Mouse (Mus musculus) v-Abl transformed pro-B cells (cell line): ENCODE results near the gene Pgam1.
"Not testable (repeated sequence)": the region's sequence is repeated elsewhere in the genome, so short reads cannot be mapped to it uniquely, and the experiment has no call there.

Experiments
- in situ Hi-C, 2 experiments: fragments of 400-800 bp; cut with MboI; formaldehyde crosslinking; loops; one replicate each; pipeline ENCODE4 v1.15.1; 2025; ENCODE audit not compliant: unreplicated experiment in 2 of 2

The Pgam1 gene

DNA sequence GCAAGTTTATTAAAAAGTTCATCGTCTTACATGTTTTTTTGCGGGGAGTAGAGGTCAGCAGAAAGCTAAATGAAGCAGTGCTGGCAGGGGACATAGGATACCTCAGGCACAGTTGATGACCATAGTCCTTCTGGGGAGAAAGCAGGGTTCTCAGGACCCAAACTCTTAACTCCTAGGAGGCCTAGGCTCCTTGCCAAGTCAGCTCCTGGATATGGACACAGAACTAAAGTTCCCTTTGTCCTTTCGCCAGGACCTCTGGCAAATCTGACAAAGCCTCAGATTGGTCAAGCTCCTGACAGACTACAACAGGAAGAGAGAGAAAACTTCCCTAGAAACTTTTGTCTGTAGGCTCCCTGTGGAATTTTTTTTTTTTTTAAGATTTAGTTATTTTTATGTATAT lies 3.0 kb upstream of the Pgam1 start:
- in situ Hi-C loops: no loop called here

GRCm38 (mm10) chr19:41910396-41910795 lies 1.3 kb upstream of the Pgam1 start:
- in situ Hi-C loops: no loop called here

DNA sequence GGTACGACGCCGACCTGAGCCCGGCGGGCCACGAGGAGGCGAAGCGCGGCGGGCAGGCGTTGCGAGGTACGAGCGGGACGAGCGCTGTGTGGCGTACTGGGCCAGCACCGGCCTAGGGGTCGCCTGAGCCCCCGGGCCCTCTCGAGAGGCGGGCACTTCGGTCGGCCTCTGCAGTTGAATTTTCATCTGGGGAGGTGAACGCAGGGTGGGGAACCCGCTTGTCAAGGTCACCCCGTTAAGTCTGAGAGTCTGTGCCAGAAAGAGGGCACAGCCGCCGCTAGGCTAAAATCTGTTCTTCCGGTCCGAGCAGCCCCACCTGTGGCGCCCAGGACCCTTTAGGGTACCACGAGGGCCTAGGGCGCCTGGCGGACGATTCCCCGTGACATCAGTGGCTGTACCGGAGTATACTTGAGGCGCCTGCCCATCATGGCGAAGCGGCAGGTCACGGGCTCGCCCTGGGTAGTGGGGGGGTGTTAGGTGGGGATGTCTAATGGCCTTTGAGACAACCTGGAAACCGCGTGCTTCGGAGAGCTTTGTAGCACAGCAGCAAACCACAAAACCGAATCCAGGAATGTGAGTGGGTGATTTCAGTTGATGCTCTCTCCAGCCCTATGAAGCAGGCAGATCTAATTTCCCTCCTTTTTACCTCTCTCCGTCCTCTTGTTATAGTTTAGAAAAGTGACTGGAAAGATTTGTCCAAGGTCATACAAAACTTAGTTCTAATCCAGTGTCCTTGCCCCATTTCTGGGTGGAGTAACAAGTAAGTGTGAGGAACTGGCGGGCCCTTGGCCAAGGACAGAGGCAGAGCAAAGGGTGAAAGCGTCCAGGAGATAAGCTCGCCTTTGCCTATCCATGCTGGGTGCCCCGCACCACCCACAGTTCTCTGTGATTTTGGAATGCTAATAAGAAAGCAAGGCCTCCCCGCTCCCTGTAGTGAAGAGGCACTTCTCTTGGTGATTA lies 678 bp downstream of the Pgam1 start:
- in situ Hi-C loops: no loop called here

GRCm38 (mm10) chr19:41913774-41914591 lies 2.3 kb downstream of the Pgam1 start:
- in situ Hi-C loops: no loop called here

DNA sequence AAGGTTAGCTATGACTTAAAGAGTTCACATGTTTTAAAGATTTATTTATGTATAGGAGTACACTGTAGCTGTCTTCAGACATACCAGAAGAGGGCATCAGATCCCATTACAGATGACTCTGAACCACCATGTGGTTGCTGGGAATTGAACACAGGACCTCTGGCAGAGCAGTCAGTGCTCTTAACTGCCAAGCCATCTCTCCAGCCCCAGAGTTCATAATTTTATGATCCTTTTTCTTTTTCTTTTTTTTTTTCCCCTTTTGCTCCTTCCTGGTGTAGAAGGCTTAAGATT lies 2.8 kb downstream of the Pgam1 start:
- in situ Hi-C loops: not testable (repeated sequence)

- in situ Hi-C loops: no loop called here
Measured at GRCm38 (mm10) chr19:41915294-41915693, 3.6 kb downstream of the Pgam1 start.

DNA sequence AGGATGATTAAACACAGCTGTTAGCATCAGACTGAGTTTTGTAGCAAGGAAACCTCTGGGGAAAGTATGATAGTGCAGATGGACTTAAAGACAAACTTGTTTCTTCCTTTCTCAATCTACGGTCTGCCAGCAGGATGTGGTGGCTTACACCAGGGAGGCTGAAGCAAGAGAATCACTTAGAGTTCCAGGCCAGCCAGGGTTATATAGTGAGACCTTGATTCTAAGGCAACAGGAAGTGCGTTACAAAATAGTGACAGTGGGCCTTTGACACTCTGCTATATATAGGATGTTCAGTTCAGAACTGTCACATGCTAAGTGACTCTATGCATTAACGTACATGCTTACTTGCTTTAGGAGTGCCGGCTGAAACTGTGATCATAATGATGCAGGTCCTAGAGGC lies 5.1 kb downstream of the Pgam1 start:
- in situ Hi-C loops: no loop called here

GRCm38 (mm10) chr19:41919471-41919870 lies 7.7 kb downstream of the Pgam1 start:
- in situ Hi-C loops: no loop called here

GRCm38 (mm10) chr19:41920412-41921067 lies 8.8 kb downstream of the Pgam1 start:
- in situ Hi-C loops: no loop called here

DNA sequence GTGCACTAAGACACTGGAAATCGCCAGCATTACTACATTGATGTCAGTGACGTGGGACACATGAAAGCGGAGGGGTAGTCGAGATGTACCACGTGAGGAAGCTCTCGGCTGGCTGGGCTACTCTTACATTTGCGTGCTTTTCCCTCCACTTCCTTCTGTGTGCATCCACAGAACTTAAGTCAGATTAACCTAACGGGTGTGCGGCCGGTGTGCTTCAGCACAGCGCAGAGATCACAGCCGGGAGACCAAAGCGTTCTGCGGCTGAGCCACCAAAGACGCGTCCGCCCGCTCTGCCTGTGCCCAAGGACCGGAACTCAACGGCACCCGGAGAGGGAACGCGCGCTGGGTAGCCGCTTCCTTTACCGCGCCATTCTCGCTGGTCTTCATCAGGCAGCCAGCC lies 21.0 kb downstream of the Pgam1 start:
- in situ Hi-C loops: loop anchor here in 1 of 2 experiments (10.0 kb wide), 1 partner anchor 128 kb away; the partner anchor contains the start of gene Arhgap19

DNA sequence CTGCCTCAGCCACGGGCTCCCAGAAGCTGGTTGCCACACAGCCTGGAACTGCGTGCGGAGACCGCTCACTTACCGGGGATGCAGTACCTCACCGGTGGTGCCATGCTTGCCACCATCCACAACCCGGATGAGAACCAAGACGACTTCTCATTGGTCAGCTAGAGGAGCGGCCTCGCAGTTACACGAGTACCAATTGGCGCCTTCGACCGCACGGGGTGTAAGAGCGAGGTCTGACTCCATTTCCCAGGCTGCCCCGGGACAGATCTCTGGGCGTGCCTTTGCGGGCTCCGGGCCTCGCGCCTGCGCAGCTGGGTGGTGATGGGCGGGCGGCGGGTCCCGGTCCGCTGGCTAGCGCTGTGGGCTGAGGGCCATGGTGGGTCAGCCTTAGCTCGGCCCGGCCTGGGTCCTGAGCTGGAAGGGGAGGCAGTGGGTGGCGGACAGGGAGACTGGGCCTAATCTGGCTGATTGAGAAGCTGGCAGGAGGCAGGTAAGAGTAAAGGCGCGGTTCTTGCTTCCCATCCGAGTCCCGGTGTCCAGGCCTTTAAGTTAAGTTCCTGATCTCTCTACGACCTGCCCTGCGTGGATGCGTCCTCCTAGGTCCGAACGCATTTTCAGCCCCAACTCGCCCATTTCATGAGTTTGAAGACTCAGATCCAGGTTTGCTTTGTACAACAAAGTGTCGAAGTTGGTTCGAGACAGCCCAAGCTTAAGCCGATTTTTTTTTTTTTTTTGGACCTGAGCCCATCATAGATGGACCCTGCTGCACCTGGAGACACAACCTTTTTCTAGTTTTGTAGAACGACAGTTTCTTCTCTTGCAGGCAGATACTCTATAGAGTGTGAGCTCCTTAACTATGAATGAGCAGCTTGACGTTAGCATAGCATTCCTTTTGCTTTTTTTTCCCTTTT lies 21.7 kb downstream of the Pgam1 start, which contains the start of the genes Exosc1 and Zdhhc16:
TSS of gene Exosc1 (minus strand) at position 245 of the 908 bp plus-strand sequence.
TSS of gene Zdhhc16 (plus strand) at position 302 of the 908 bp plus-strand sequence.
- in situ Hi-C loops: loop anchor here in 1 of 2 experiments (10.0 kb wide), 1 partner anchor 129 kb away; the partner anchor contains the start of gene Arhgap19

- in situ Hi-C loops: loop anchor here in 1 of 2 experiments (10.0 kb wide), 1 partner anchor 129 kb away; the partner anchor contains the start of gene Arhgap19
Measured at GRCm38 (mm10) chr19:41934124-41934523, 22.4 kb downstream of the Pgam1 start.

GRCm38 (mm10) chr19:41935921-41936320 lies 24.2 kb downstream of the Pgam1 start:
- in situ Hi-C loops: loop anchor here in 1 of 2 experiments (10.0 kb wide), 1 partner anchor 131 kb away; the partner anchor contains the start of gene Arhgap19

- in situ Hi-C loops: loop anchor here in 1 of 2 experiments (10.0 kb wide), 1 partner anchor 134 kb away; the partner anchor contains the start of gene Arhgap19
Measured at GRCm38 (mm10) chr19:41938539-41938938, 26.8 kb downstream of the Pgam1 start.

- in situ Hi-C loops: no loop called here
Measured at GRCm38 (mm10) chr19:41943841-41944240, 32.1 kb downstream of the Pgam1 start.

- in situ Hi-C loops: no loop called here
Measured at GRCm38 (mm10) chr19:41952287-41952686, 40.6 kb downstream of the Pgam1 start.

GRCm38 (mm10) chr19:41953574-41953973 lies 41.9 kb downstream of the Pgam1 start:
- in situ Hi-C loops: no loop called here
